Mouse (Mus musculus) ovary, postnatal 14 days (tissue): ENCODE measurements around the gene Itga4.
A peak's percentile ranks its signal among the peaks of the same experiment; 100 is the strongest.

ENCODE experiments used
- DNase-seq: peaks from one replicate; pipeline ENCODE4 v3.0.0; 2022; ENCODE audit warnings: low spot score

The Itga4 gene

GRCm38 (mm10) chr2:79255192-79256000, at the start of gene Itga4:
Gene Itga4, plus strand, starts transcription at chr2:79255426.
- DNase-seq = peak; percentile 39

DNA sequence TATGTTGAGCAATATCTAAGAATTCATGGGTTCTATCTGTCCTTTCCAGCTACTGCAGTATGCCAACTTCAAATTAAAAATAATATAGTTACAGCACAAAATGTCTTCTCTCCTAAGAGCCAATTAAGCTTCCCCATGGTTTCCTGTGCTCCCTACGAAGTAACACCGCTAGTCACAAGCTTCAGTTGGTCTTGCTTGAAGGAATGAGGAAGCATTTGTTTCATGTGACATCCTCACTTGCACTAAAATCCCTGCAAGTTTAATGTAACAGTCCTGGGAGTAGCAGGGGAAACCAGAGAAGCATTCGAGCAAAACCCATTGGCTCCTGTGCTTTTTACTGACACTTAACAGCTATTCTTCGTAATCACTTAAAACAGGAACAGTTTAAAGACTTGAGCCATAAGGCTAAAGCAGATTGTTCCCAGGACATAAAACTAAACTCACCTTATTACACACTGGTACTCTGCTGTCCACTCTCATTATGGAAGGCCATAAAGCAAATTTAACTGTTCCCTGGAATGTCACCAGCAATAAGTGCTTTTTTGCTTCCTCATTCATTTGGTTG, 49.0 kb upstream of the Itga4 start:
- no peak for DNase-seq

DNA sequence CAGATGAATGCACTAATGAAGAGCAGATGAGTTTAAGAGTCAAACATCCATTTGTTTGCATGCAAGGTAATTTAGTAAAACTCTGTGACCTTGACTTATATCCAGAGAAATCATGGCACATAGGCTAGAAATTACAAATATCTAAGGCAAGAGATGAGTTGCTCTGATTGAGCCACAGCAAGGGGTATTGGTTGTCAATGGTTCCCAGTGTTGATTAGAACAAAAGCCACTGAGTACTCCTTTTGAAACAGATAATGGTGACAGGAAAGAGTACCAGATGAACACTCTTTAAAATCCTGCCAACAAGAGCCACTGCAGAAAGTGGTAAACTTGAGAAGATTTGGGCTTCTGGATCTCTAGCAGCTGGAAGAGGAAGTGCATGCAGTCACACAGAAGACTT, 40.2 kb upstream of the Itga4 start:
- DNase-seq = no peak

DNA sequence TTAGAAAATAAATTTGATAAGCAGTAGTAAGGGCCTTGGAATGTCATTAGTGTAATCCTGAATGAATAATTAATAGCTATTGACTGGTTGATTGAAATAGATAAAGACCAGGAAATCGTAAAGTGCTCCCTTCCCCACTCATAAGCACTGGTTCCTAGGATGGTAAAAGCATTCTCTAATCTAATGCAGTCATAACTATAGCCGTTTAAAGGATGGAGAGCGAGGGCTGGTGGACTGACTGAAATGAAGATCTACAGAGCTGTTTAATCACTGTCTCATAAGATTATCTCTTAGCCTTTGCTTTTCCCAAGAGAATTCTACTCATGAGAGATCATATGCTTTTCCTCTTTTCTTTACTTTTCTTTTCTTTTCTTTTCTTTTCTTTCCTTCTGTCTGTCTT, 39.7 kb upstream of the Itga4 start:
- DNase-seq = no peak

GRCm38 (mm10) chr2:79224714-79225426, 30.4 kb upstream of the Itga4 start:
- no peak for DNase-seq

DNA sequence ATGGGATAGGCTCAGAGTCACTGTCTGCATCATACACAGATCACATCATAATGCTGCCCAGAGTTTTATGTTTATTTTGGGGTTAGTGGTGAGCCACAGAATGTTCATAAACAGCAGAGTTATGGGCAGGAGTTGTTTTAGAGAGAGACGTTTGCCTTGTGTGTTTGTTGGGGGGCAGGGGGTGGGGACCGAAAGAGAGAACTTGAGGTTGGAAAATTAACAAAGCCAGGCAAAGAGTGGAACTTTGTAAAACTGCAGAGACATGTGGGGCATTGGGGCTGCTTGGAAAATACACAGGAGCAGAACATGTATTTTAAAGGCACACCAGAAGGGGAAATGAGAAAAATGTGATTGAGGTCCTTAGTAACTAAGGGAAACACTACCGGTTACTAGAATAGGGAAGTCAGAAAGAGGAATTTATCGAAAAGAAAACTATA, 27.4 kb upstream of the Itga4 start:
- DNase-seq = no peak

GRCm38 (mm10) chr2:79231056-79231949, 23.9 kb upstream of the Itga4 start:
- no peak for DNase-seq

DNA sequence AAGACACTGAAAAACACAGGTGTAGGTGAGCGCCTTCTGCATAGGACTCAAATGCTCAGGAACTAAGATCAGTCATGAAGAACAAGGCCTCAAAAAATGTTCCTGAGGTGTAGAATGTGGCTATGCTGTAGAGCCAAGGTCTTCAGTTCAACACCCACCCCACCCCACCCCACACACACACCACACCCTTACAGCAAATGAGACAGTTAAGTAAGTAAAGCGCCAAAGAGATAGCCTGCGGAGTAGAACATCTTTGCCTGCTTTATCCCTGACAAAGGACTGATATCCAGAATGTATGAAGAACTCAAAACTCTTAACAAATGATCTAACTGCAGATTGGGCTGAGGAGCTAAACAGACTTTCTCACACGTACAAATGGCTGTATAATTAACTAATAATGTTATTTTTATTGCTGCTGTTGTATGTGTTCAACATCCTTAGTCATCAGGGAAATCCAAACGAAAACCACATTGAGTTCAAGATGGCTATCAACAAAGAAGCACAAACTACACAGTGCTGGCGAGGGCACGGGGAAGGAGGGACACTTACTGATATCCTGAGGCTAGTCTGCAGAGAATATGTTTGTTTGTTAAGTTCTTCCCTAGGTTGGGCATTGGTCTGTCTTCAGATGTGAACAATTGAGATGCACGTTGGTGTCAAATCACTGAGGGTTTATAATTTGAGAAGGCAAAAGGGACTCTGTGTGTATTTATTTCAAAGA, 19.3 kb upstream of the Itga4 start:
- DNase-seq = no peak

- no peak for DNase-seq
Observed at GRCm38 (mm10) chr2:79237216-79237615, 18.0 kb upstream of the Itga4 start.

GRCm38 (mm10) chr2:79244276-79244675, 10.9 kb upstream of the Itga4 start:
- DNase-seq = no peak

GRCm38 (mm10) chr2:79244743-79245142, 10.5 kb upstream of the Itga4 start:
- DNase-seq = no peak

DNA sequence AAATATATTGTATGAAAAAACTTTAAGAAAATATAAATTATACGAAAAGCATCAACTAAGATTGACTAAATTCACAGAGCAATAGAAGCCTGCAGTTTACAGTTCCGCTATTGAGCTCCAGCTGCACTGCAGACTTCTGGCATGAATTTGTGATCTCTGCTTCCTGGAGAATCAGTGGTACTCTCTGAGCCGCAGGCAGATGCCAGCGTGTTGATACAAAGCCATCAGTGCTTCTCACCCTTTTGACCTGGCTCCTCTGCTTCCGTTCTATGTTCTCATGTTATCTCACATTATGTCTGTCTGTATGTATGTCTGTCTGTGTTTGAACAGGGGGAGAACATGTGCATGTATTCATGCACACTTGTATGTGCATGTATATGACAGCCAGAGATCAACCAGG, 6.9 kb upstream of the Itga4 start:
- DNase-seq = no peak

DNA sequence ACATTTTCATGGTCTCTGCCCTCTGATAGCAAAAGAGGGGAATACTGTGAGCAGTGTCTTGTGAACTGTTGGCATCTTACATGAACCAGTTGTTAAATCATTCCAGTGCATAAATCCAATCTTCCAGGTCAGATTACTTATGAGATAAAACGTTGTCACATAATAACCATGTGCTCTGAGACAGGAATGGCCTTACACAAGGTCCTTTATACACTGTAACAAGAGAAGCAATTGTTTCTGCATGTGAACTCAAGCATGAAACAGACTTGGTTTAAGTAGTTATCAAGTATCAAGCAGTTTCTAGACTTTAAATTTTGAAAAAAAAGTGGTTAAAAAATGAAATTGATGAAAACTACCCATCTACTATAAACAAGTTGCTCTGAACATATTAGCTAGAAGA, 4.7 kb upstream of the Itga4 start:
- DNase-seq = no peak

DNA sequence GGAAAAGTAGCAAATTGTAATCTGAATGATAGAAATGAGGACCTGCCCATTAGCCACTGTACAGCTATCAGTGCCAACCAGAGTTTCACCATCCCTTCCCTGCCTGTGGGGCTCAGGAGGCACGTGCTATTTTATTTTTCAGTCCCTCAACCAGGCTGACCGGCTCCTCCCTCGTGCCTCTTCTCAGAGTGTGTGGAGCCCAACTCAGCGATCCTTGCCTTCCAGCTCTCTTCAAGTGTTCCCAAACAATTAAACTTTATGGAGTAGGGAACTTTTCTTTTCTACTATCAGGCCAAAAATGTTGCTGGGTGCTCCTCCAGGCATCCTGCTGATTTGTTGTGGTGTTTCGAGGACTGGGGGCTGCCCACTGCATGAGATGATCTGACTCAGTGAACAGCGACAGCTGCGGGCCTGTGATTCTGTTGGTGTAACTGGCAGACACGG, 1.4 kb upstream of the Itga4 start:
- no peak for DNase-seq

DNA sequence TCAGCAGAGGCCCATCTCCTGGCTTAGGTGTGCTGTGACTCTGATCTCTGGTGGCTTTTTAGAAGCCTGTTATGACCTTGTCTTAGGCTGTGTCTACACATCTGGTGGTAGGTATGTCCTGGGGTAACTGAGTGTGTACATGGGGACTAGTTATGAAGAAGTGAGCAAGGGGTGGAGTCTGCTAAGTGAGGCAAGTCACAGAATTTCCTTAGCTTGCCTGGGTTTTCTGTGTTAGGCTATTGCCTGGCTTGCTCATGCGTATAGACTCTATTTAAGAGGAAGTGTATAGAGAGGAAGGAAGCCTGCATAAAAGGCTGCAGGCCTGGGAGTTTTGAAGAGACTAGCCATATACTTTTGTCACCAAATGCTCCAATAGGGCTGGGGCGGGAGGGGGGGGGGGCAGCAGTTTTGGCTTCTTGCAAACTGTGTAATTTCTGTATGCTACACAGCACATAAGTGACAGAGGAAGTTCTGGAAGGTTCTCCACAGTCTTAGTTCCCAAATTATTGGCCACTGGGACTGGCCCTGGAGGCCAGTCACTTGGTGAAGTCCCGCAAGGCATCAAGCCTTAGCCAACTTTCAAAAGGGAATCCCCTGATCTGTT, 536 bp upstream of the Itga4 start:
- DNase-seq = no peak

GRCm38 (mm10) chr2:79256001-79256339, 744 bp downstream of the Itga4 start:
- no peak for DNase-seq

DNA sequence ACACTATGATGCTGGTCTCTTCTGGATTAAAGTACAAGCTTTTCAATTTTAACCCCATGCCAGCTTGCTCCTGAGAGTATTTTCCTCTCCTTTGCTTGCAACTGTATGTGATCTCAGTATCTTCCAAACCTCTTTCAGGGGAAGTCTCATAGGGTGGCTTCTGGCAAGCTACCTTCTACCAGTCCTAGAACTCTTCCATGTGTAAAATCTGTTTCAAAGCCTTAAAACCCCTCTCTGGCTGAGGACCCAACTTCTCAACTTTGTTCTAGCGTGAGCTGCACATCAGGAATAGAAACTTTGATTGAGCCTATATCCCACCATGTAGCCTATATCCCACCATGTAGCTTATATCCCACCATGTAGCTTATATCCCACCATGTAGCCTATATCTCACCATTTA, 1.1 kb downstream of the Itga4 start:
- DNase-seq = no peak

GRCm38 (mm10) chr2:79256880-79257279, 1.7 kb downstream of the Itga4 start:
- DNase-seq = no peak

GRCm38 (mm10) chr2:79257411-79257810, 2.2 kb downstream of the Itga4 start:
- no peak for DNase-seq

DNA sequence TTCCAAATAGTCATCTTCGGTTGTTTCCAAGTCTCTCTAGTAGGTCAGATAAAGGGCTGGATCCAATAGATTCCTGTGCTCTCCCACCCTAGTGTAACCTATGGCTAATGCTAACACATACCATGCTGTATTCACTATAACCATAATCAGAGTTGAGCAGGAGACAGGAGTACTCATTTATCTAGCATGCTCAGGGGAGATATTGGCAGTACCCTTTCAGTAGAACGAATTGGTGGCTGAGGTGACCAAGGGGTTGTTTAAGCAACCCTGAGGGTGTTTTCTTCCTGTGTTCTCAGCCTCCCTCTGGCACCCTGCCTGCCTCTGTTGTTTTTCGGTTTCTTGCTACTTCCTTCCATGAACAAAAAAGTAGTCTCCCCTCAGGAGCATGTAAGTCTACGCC, 4.1 kb downstream of the Itga4 start:
- DNase-seq = no peak

GRCm38 (mm10) chr2:79265665-79266064, 10.4 kb downstream of the Itga4 start:
- DNase-seq = peak; percentile 52
